Mouse (Mus musculus) ES-Bruce4 (cell line): ENCODE measurements around the gene Ttbk2. TPM values are rescaled to one million over a fixed set of nuclear protein-coding genes. Genes with fewer than 3 reads are reported as not detected.
A peak's percentile ranks its signal among the peaks of the same experiment; 100 is the strongest.

Experiments
- H3K27ac ChIP-seq: 2 replicates; pipeline ENCODE4 v1.5.1; 2012; ENCODE audit warnings: low read length, inconsistent platforms; ENCODE audit not compliant: insufficient read depth
- H3K27me3 ChIP-seq: 2 replicates; pipeline ENCODE4 v1.6.1; 2012; ENCODE audit warnings: mild to moderate bottlenecking, low read length, inconsistent platforms; ENCODE audit not compliant: control insufficient read depth, poor library complexity, insufficient read depth, severe bottlenecking
- H3K36me3 ChIP-seq: 2 replicates; pipeline ENCODE4 v1.6.1; 2012; ENCODE audit warnings: inconsistent platforms, mild to moderate bottlenecking, low read length, moderate library complexity; ENCODE audit not compliant: control insufficient read depth, poor library complexity, insufficient read depth, severe bottlenecking
- H3K4me1 ChIP-seq: one replicate; pipeline ENCODE4 v1.8.1; 2011; ENCODE audit warnings: low read length; ENCODE audit not compliant: control insufficient read depth, insufficient read depth
- H3K4me3 ChIP-seq: 2 replicates; pipeline ENCODE4 v1.5.1; 2011; ENCODE audit warnings: low read depth, mild to moderate bottlenecking, low read length
- H3K9ac ChIP-seq: 2 replicates; pipeline ENCODE4 v1.6.1; 2012; ENCODE audit warnings: low read depth, mild to moderate bottlenecking, inconsistent platforms; ENCODE audit not compliant: poor library complexity, severe bottlenecking
- H3K9me3 ChIP-seq: replicated peaks from 2 replicates; pipeline ENCODE4 v1.6.1; 2012; ENCODE audit warnings: mild to moderate bottlenecking, low read length, inconsistent platforms; ENCODE audit not compliant: control insufficient read depth, poor library complexity, insufficient read depth, severe bottlenecking
- CTCF ChIP-seq: IDR thresholded peaks from one replicate; pipeline ENCODE4 v1.8.1; 2011; ENCODE audit warnings: low read depth, low read length
- EP300 ChIP-seq: IDR thresholded peaks from 2 replicates; pipeline ENCODE4 v1.6.1; 2011; ENCODE audit warnings: low read depth, low read length; ENCODE audit not compliant: insufficient read depth
- POLR2A ChIP-seq: IDR thresholded peaks from one replicate; pipeline ENCODE4 v1.8.1; 2011; ENCODE audit warnings: low read length; ENCODE audit not compliant: insufficient read depth
- polyA plus RNA-seq: library from polyadenylated mRNA; stranded (reverse); fragments of >200 nt; gene quantifications from 2 replicates; pipeline ENCODE4 v1.2.4, GENCODE M21; 2011; ENCODE audit warnings: low read depth; ENCODE audit not compliant: missing spikeins, insufficient read depth, insufficient read length

The Ttbk2 gene
- 10.7 and 13.0 TPM in 2 replicates for polyA plus RNA-seq

GRCm38 (mm10) chr2:120850424-120851082 lies at the start of gene Ttbk2:
TSS of gene Ttbk2 (minus strand) at chr2:120850604.
- Histone ChIP-seq H3K27ac (no peak within 1 kb of the TSS), H3K4me3 (peak within 1 kb of the TSS; percentile 94), H3K27me3 (no peaks in the 10 kb centered on the region), H3K36me3 (no peaks in the 10 kb centered on the region), H3K9ac (peak within 1 kb of the TSS; percentile 70), H3K9me3 (no peaks in the 10 kb centered on the region), H3K4me1 (no peaks in the 10 kb centered on the region)
- TF ChIP-seq CTCF = no peak
- TF ChIP-seq POLR2A = no peak
- no peak for TF ChIP-seq EP300

- H3K9me3 ChIP-seq = no peaks in the 10 kb centered on the region
- H3K9ac ChIP-seq = no peak overlapping the region
- no peaks in the 10 kb centered on the region for H3K4me1 ChIP-seq
- H3K36me3 ChIP-seq = 0 out of 2 replicates have a peak, but pooled peaks cover 2% of the 10 kb centered on the region
- no peaks in the 10 kb centered on the region for H3K27me3 ChIP-seq
- no peak for TF ChIP-seq POLR2A
- no peak for TF ChIP-seq CTCF
- TF ChIP-seq EP300 = no peak
- no peak overlapping the region for H3K4me3 ChIP-seq
- H3K27ac ChIP-seq = no peak overlapping the region
Measured at GRCm38 (mm10) chr2:120896361-120896760, 46.0 kb upstream of the Ttbk2 start.

- Histone ChIP-seq H3K9me3 (no peaks in the 10 kb centered on the region), H3K9ac (no peak overlapping the region), H3K4me3 (no peak overlapping the region), H3K4me1 (no peaks in the 10 kb centered on the region), H3K27me3 (no peaks in the 10 kb centered on the region), H3K27ac (no peak overlapping the region), H3K36me3 (no peaks in the 10 kb centered on the region)
- TF ChIP-seq EP300 (no peak), CTCF (no peak), POLR2A (no peak)
Measured at GRCm38 (mm10) chr2:120887601-120888000, 37.2 kb upstream of the Ttbk2 start.

- H3K36me3 ChIP-seq = no peaks in the 10 kb centered on the region
- TF ChIP-seq EP300 (no peak), POLR2A (no peak), CTCF (no peak)
Measured at GRCm38 (mm10) chr2:120873192-120873591, 22.8 kb upstream of the Ttbk2 start.

GRCm38 (mm10) chr2:120871447-120872336 lies 21.3 kb upstream of the Ttbk2 start:
- Histone ChIP-seq H3K27ac (no peak overlapping the region), H3K9me3 (no peaks in the 10 kb centered on the region), H3K4me1 (no peaks in the 10 kb centered on the region), H3K36me3 (no peaks in the 10 kb centered on the region), H3K27me3 (no peaks in the 10 kb centered on the region), H3K9ac (no peak overlapping the region), H3K4me3 (no peak overlapping the region)
- TF ChIP-seq EP300 (no peak), CTCF (no peak), POLR2A (no peak)

More at GRCm38 (mm10) chr2:120873192-120873591, 22.8 kb upstream of the Ttbk2 start:
- Histone ChIP-seq H3K27me3 (no peaks in the 10 kb centered on the region), H3K4me3 (no peak overlapping the region), H3K9me3 (no peaks in the 10 kb centered on the region), H3K4me1 (no peaks in the 10 kb centered on the region), H3K9ac (no peak overlapping the region), H3K27ac (no peak overlapping the region)
